Mouse (Mus musculus) cortical plate, adult 2 months (tissue): Measurements from ENCODE around the gene Olfr520. TPM values are rescaled to one million over a fixed set of nuclear protein-coding genes. Genes with fewer than 3 reads are reported as not detected.
"Not testable (repeated sequence)": the region's sequence is repeated elsewhere in the genome, so short reads cannot be mapped to it uniquely, and the experiment has no call there.

Experiments
- H3K27ac ChIP-seq: fragments of 200-500 bp; 2 replicates; pipeline ENCODE4 v1.5.1; 2012; ENCODE audit warnings: low read length, control low read depth, inconsistent platforms; ENCODE audit not compliant: insufficient read depth
- H3K4me1 ChIP-seq: fragments of 200-500 bp; 2 replicates; pipeline ENCODE4 v1.6.1; 2011; ENCODE audit warnings: low read length; ENCODE audit not compliant: control insufficient read depth, insufficient read depth
- H3K4me3 ChIP-seq: fragments of 200-500 bp; 2 replicates; pipeline ENCODE4 v1.5.1; 2011; ENCODE audit warnings: mild to moderate bottlenecking, low read length, control low read depth; ENCODE audit not compliant: insufficient read depth
- CTCF ChIP-seq: fragments of 200-500 bp; IDR thresholded peaks from 2 replicates; pipeline ENCODE4 v1.5.1; 2011; ENCODE audit warnings: mild to moderate bottlenecking, control low read depth, low read length; ENCODE audit not compliant: insufficient read depth; ENCODE audit errors: extremely low read depth
- POLR2A ChIP-seq: fragments of 200-500 bp; IDR thresholded peaks from 2 replicates; pipeline ENCODE4 v1.6.1; 2011; ENCODE audit warnings: mild to moderate bottlenecking, low read length, control low read depth; ENCODE audit not compliant: insufficient read depth; ENCODE audit errors: extremely low read depth
- polyA plus RNA-seq: library from polyadenylated mRNA; depleted of rRNA; stranded (reverse); fragments of >200 nt; gene quantifications from 2 replicates; pipeline ENCODE4 v1.2.3, GENCODE M21; 2012; rRNA removed

Olfr520 gene
- polyA plus RNA-seq = 0.19 TPM in 1 of 2 replicates, not detected in the other

DNA sequence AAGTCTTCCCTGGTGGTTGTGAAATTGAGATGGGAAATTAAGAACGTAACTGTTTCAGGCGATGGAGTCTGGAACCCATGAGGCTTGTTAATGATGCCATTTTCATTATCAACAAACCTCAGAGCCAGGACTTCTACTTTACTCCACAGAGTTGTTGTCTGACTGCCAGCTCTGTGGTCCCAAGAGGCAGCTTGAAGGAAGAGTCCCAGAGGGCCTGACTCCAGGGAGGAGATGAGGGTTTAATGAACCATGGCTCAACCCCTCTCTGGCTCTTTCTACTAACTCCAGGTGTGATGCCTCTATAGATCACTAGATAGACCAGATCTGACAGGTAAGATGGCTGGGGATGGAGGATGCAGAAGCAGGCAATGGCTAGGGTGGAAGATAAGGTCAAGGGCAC lies at the start of gene Olfr520:
Olfr520 (plus strand) TSS at position 301 of the 400 bp plus-strand sequence.
- H3K4me1 ChIP-seq = no peaks in the 10 kb centered on the region
- no peak for TF ChIP-seq POLR2A
- no peak for TF ChIP-seq CTCF
- H3K27ac ChIP-seq = no peak within 1 kb of the TSS
- no peak within 1 kb of the TSS for H3K4me3 ChIP-seq

DNA sequence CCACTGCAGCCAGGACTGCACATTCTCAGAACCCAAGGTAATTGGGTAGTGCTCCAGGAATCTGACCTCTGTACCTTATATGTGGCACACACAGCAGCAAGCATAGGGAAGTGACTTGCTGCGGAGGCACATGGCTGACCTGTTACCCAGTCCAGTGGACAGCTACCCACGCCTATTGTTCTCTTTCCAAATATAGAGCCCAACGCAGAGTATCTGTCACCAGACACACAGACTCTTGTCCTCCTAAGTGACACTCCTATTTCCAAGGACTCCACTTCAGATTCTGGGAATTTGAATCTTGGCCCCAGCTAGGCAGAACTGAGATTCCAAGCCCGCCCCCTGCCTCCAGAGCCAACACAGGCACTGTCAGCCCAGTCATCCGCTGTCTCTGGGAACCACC lies 49.3 kb upstream of the Olfr520 start:
- H3K4me1 ChIP-seq = no peaks in the 10 kb centered on the region; the same call in 1 of the 2 replicates
- no peak for TF ChIP-seq CTCF
- no peak for TF ChIP-seq POLR2A
- H3K27ac ChIP-seq = no peak overlapping the region
- H3K4me3 ChIP-seq = no peak overlapping the region

DNA sequence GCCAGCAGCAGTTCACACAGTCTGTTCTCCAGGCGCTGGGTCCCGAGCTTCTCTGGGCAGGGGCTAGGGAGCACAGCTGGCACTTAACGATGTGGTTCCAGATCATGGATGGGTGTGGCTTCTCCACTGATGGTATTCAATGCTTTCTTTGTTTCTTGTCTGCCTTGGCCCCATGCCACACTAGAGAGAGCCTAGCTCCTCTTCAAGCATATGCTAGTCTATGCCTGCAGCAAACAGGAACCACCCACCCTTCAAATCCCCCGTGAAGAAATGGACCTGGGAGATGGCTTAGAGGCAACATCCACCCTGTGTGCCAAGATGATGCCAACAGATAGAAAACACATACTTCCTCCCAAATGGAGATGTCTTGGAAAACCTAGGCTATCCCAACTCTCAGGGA lies 46.0 kb upstream of the Olfr520 start:
- no peaks in the 10 kb centered on the region; the same call in 1 of the 2 replicates for H3K4me1 ChIP-seq
- no peak overlapping the region for H3K27ac ChIP-seq
- no peak overlapping the region for H3K4me3 ChIP-seq
- TF ChIP-seq CTCF (no peak), POLR2A (no peak)

DNA sequence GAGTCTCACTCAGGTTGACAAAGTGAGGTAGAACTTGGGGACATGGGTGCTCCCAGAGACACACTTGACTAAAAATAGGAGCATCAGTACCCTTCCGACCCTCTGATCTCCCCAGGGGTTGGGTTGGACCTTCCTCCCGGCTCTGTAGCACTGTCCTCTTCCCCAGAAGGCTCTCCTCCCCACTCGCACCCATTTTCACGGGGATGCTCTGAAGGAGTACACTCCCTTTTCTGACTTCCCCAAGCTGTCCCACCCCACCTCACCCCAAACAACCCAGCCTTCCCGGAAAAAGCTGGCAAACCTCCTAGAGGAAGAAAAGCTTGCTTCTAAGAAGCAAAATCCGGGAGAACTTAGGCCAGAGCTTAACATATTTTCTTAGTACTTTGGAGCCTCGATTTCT lies 39.3 kb upstream of the Olfr520 start:
- H3K4me3 ChIP-seq = no peak overlapping the region
- H3K27ac ChIP-seq = no peak overlapping the region
- TF ChIP-seq POLR2A = no peak
- no peak for TF ChIP-seq CTCF
- H3K4me1 ChIP-seq = no peaks in the 10 kb centered on the region

DNA sequence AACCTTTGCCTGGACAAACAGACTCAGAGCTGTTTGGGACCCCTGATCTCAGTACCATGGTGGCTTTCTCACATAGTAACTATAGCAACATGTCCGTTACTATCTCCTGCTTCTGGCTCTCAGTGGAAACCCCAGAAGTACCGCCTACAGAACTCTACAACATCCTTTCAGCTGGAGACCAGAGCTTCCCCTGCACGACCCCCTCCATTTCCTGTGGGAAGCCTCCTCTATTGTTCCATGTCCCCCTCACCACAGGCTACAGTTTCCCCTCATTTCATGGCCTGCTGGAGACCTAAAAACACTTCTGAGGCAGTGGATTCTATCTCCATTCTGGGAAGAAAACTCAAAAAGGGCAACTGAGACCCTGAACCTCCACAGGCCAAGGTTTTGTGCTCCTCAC lies 37.7 kb upstream of the Olfr520 start:
- H3K27ac ChIP-seq = no peak overlapping the region
- no peaks in the 10 kb centered on the region for H3K4me1 ChIP-seq
- TF ChIP-seq CTCF = no peak
- no peak for TF ChIP-seq POLR2A

DNA sequence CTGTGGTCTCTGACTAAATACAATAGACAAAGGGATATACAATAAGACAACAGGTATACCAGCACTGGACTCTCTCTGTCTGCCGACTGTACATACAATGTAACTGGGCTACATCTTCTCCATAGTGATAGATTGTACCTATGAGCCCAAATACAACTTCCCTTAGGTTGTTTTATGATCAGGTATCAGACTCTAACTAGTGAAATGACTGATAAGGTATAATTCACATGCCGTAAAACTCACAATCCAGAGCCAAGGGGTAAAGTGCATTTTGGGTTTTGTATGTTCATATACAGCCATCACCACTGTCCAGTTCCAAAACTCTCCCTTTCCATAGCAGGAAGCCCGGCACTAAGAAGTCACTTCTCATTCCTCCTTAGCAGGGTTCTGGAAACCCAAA lies 36.7 kb upstream of the Olfr520 start:
- no peak overlapping the region for H3K4me3 ChIP-seq

More for the DNA sequence above, 37.7 kb upstream of the Olfr520 start:
- no peak overlapping the region for H3K4me3 ChIP-seq

DNA sequence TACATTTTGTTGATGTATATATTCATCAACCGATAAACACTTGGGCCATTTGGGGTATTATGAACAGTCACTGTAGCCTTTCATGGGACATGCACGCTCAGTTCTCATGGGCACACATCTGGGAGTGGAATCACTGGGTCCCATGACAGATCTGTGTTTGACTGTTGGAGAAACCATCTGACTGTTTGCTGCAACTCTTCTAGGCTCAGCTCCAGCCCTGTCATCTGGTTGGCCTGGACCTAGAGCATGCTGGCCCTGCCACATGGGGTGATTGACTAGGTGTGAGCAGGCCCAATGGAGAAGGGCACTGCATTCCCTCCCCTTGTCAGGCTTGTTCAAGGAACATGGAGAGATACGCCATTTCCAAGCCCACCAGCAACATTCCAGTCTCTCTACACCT lies 36.1 kb upstream of the Olfr520 start:
- Histone ChIP-seq H3K4me3 (no peak overlapping the region), H3K27ac (no peak overlapping the region), H3K4me1 (peaks cover under 1% of the 10 kb centered on the region; the same call in 1 of the 2 replicates)
- no peak for TF ChIP-seq POLR2A
- TF ChIP-seq CTCF = no peak

More for the DNA sequence above, 36.7 kb upstream of the Olfr520 start:
- TF ChIP-seq CTCF = no peak
- no peak for TF ChIP-seq POLR2A
- Histone ChIP-seq H3K27ac (no peak overlapping the region), H3K4me1 (no peaks in the 10 kb centered on the region; the same call in 1 of the 2 replicates)

DNA sequence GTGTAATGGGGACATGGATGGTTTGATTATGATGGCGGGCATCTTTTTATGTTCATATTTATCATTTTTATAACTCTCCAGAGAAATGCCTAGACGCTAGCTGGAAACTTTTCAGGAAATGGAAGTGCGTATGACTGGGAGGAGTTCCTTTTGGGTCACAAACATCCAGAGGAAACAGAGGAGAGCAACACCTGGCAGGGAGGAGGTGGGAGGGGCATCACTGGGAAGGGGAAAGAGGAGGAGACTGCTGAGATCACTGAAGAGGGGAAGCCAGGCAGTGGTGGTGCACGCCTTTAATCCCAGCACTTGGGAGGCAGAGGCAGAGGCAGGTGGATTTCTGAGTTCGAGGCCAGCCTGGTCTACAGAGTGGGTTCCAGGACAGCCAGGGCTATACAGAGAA lies 35.6 kb upstream of the Olfr520 start:
- H3K4me3 ChIP-seq, H3K4me1 ChIP-seq, H3K27ac ChIP-seq: not testable (repeated sequence)

DNA sequence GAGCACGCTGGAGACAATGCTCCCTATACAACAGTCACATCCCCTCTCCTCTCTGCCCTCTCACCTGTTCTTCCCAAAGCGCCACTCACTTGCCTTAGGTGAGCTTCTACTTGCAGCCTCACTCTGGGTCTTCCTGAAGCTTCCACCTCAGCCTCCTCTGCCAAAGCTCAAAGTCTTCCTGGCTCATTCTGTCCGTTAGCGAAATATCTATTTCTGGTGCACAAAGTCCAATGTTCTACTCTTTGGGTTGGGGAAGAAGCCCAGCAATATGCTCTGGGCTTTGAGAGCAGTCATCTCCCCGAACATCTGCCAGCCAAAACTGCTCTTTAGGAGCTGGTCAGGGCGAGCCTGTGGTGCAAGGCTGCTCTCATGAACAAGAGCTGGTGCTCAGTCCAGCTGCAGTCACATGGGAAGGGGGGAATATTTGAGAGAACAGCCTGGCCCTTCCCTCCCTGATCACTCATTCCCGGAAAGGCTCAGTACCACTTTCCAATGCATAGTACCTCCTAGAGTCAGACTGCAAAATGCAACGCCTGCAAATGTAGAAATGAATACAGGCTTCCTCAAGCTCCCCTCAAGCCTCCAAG lies 34.5 kb upstream of the Olfr520 start:
- Histone ChIP-seq H3K27ac (no peak overlapping the region), H3K4me3 (no peak overlapping the region), H3K4me1 (peaks cover 1% of the 10 kb centered on the region; the same call in 1 of the 2 replicates)
- no peak for TF ChIP-seq POLR2A
- TF ChIP-seq CTCF = no peak

DNA sequence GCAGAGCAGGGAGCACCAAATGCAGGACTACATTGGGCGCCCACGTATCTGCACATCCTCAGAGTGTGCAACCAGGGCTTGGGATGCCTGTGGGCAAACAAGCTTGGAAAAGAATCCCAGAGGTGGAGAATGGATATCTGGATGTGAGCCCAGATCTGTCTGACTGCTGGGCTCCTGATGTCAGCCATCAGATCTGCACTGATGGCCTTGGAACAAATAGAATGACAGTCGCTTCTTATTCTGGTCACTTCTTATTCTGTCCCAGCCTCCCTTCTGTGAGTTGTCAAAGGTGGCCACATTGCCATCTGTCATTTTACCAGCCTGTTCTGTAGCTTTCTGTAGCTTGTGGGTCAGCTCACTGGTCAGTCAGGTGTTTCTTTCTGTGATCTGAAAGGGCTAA lies 31.5 kb upstream of the Olfr520 start:
- TF ChIP-seq POLR2A (no peak), CTCF (no peak)
- H3K27ac ChIP-seq = peak overlapping the region; percentile 19; the same call in 1 of the 2 replicates

More for the DNA sequence above, 31.5 kb upstream of the Olfr520 start:
- peaks cover 1% of the 10 kb centered on the region; the same call in 1 of the 2 replicates for H3K4me1 ChIP-seq
- H3K4me3 ChIP-seq = no peak overlapping the region
